22 mouse cellular contexts compared by ENCODE assay signal in the genomic region with DNA sequence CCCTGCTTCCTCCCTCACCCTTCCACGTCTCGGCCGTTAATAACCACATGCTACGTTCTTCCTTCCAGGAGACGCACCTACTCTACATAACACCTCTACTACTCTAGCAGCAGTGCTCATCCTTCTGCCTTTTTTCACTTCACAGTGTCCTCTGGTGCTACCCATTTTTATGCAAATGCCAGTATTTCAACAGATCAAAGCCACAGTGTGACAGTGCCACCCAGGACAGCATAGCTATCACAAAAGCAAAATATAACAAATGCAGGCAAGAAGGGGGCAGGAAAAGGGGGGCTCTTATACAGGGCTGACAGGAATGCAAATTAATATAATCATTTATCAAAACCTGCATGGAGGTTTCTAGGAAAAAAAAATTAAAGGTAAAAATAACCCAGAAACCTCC.
DNase-seq lines count a peak whose midpoint lies in the region; ATAC-seq and TF ChIP-seq lines count a peak whose summit lies in the region.
"Had no signal": no experiment of that assay in that cellular context is flagged by ENCODE, and none has a peak within 500 bp of the region (broad histone marks: within the 10 kb centered on the region; RNA-seq: fewer than 3 reads in every experiment).

No protein-coding gene starts in this region.

- no peaks in the 10 kb centered on the region for H3K9me3 ChIP-seq in forebrain, embryonic 16.5 days (ENCODE audit: control insufficient read depth, low read length)
- H3K9me3 ChIP-seq in forebrain, postnatal 0 days (ENCODE audit: low read length), result no peaks in the 10 kb centered on the region
- no peaks in the 10 kb centered on the region for H3K9me3 ChIP-seq in midbrain, embryonic 12.5 days
- no peaks in the 10 kb centered on the region for H3K9me3 ChIP-seq in midbrain, embryonic 10.5 days (replicated peaks)
- H3K9me3 ChIP-seq in midbrain, embryonic 13.5 days, result no peaks in the 10 kb centered on the region
- H3K9me3 ChIP-seq: forebrain, embryonic 13.5 days; heart, embryonic 12.5 days; limb, embryonic 10.5 days; limb, embryonic 15.5 days; liver, embryonic 13.5 days had no signal

- 41% methylated on average over 5 of the region's 5 CpGs for WGBS in forebrain, embryonic 16.5 days
- WGBS in forebrain, postnatal 0 days, result 65% methylated on average over 5 of the region's 5 CpGs
- WGBS in midbrain, embryonic 12.5 days, result 57% methylated on average over 5 of the region's 5 CpGs
- WGBS in midbrain, embryonic 10.5 days, result 76% methylated on average over 5 of the region's 5 CpGs
- 52% methylated on average over 5 of the region's 5 CpGs for WGBS in midbrain, embryonic 13.5 days

- no peak for DNase-seq in forebrain, postnatal 0 days
- DNase-seq in midbrain, embryonic 10.5 days (ENCODE audit: low spot score), result no peak
- no peak for DNase-seq in kidney, postnatal 36 days
- no peak for DNase-seq in cerebellum, postnatal 25 days
- DNase-seq: layer of hippocampus, adult 9-11 months; liver, embryonic 13.5 days; lung, adult 18-20 months; right cerebral cortex, adult 18-20 months; thymus, adult 18-20 months; thymus, postnatal 36 days had no signal

- no peak overlapping the region for H3K9ac ChIP-seq in forebrain, embryonic 16.5 days (replicated peaks; ENCODE audit: low read depth, low read length)
- H3K9ac ChIP-seq in forebrain, postnatal 0 days, result no peak overlapping the region
- no peak overlapping the region for H3K9ac ChIP-seq in midbrain, embryonic 12.5 days (replicated peaks)
- H3K9ac ChIP-seq in midbrain, embryonic 13.5 days (replicated peaks), result no peak overlapping the region
- H3K9ac ChIP-seq: forebrain, embryonic 13.5 days; heart, embryonic 12.5 days; limb, embryonic 15.5 days; liver, embryonic 13.5 days had no signal

- H3K4me1 ChIP-seq in forebrain, embryonic 16.5 days (replicated peaks; ENCODE audit: control insufficient read depth, insufficient read depth, low read length), result peaks cover 9% of the 10 kb centered on the region
- no peaks in the 10 kb centered on the region for H3K4me1 ChIP-seq in forebrain, postnatal 0 days (ENCODE audit: insufficient read depth)
- H3K4me1 ChIP-seq in midbrain, embryonic 12.5 days, result peaks cover 27% of the 10 kb centered on the region
- H3K4me1 ChIP-seq in midbrain, embryonic 10.5 days, result peaks cover 33% of the 10 kb centered on the region
- H3K4me1 ChIP-seq in midbrain, embryonic 13.5 days (replicated peaks), result peaks cover 26% of the 10 kb centered on the region

- no peak overlapping the region for H3K4me2 ChIP-seq in forebrain, embryonic 16.5 days (ENCODE audit: low read length)
- no peak overlapping the region for H3K4me2 ChIP-seq in forebrain, postnatal 0 days (ENCODE audit: low read depth)
- H3K4me2 ChIP-seq in midbrain, embryonic 12.5 days (replicated peaks), result no peak overlapping the region
- no peak overlapping the region for H3K4me2 ChIP-seq in midbrain, embryonic 13.5 days (replicated peaks)
- H3K4me2 ChIP-seq: forebrain, embryonic 13.5 days; heart, embryonic 12.5 days; limb, embryonic 15.5 days; liver, embryonic 13.5 days had no signal

- TF ChIP-seq CTCF in forebrain, postnatal 0 days (IDR thresholded peaks at IDR 0.05; ENCODE audit: low read depth), result no peak

- H3K27me3 ChIP-seq in forebrain, embryonic 16.5 days (replicated peaks; ENCODE audit: control insufficient read depth, insufficient read depth, low read length), result no peaks in the 10 kb centered on the region
- no peaks in the 10 kb centered on the region for H3K27me3 ChIP-seq in forebrain, postnatal 0 days (ENCODE audit: insufficient read depth, low read length)
- H3K27me3 ChIP-seq in midbrain, embryonic 12.5 days, result no peaks in the 10 kb centered on the region
- no peaks in the 10 kb centered on the region for H3K27me3 ChIP-seq in midbrain, embryonic 10.5 days (ENCODE audit: low read depth, poor library complexity, severe bottlenecking)
- H3K27me3 ChIP-seq in midbrain, embryonic 13.5 days, result no peaks in the 10 kb centered on the region
- H3K27me3 ChIP-seq: forebrain, embryonic 13.5 days; heart, embryonic 12.5 days; limb, embryonic 15.5 days; liver, embryonic 13.5 days; Patski had no signal

- peak; percentile 41; the same call in 1 of the 2 replicates for ATAC-seq in forebrain, embryonic 16.5 days
- no peak for ATAC-seq in forebrain, postnatal 0 days
- ATAC-seq in midbrain, embryonic 12.5 days (ENCODE audit: low FRiP score, low read depth), result 0 out of 2 replicates have a peak, but pooled peaks have one; percentile 34
- ATAC-seq in midbrain, embryonic 13.5 days, result peak; percentile 45
- ATAC-seq: intestine, postnatal 0 days; Patski had no signal

- H3K4me3 ChIP-seq in forebrain, embryonic 16.5 days (replicated peaks; ENCODE audit: low read length), result no peak overlapping the region
- H3K4me3 ChIP-seq in forebrain, postnatal 0 days (ENCODE audit: low read depth, low read length), result no peak overlapping the region
- H3K4me3 ChIP-seq in midbrain, embryonic 12.5 days, result no peak overlapping the region
- no peak overlapping the region for H3K4me3 ChIP-seq in midbrain, embryonic 10.5 days
- H3K4me3 ChIP-seq in midbrain, embryonic 13.5 days (replicated peaks), result no peak overlapping the region
- H3K4me3 ChIP-seq: erythroblast, embryonic 14.5 days; forebrain, embryonic 13.5 days; heart, adult 2 months; heart, embryonic 12.5 days; limb, embryonic 10.5 days; limb, embryonic 15.5 days; liver, embryonic 13.5 days had no signal

- H3K27ac ChIP-seq in forebrain, embryonic 16.5 days (ENCODE audit: low read length), result no peak overlapping the region
- H3K27ac ChIP-seq in forebrain, postnatal 0 days (ENCODE audit: low read depth, low read length), result no peak overlapping the region
- H3K27ac ChIP-seq in midbrain, embryonic 12.5 days (replicated peaks), result no peak overlapping the region
- no peak overlapping the region for H3K27ac ChIP-seq in midbrain, embryonic 10.5 days (replicated peaks)
- H3K27ac ChIP-seq in midbrain, embryonic 13.5 days, result peak overlapping the region; percentile 51; the same call in 1 of the 2 replicates
- H3K27ac ChIP-seq: forebrain, embryonic 13.5 days; heart, adult 2 months; limb, embryonic 15.5 days; liver, embryonic 13.5 days; stomach, postnatal 0 days had no signal

- H3K36me3 ChIP-seq in forebrain, embryonic 16.5 days (ENCODE audit: control insufficient read depth, insufficient read depth), result no peaks in the 10 kb centered on the region
- H3K36me3 ChIP-seq in forebrain, postnatal 0 days (ENCODE audit: insufficient read depth), result no peaks in the 10 kb centered on the region
- no peaks in the 10 kb centered on the region for H3K36me3 ChIP-seq in midbrain, embryonic 12.5 days
- no peaks in the 10 kb centered on the region for H3K36me3 ChIP-seq in midbrain, embryonic 10.5 days
- H3K36me3 ChIP-seq in midbrain, embryonic 13.5 days, result no peaks in the 10 kb centered on the region
- H3K36me3 ChIP-seq: heart, embryonic 12.5 days; limb, embryonic 10.5 days; limb, embryonic 15.5 days; liver, embryonic 13.5 days had no signal
